Mouse (Mus musculus) stomach, embryonic 14.5 days (tissue): ENCODE data around the gene Timm8a2. TPM values are rescaled to one million over a fixed set of nuclear protein-coding genes. Genes with fewer than 3 reads are reported as not detected.

Experiments
- ATAC-seq: fragments of 200-750 bp; cut with Nextera tagmentation; 2 replicates; pipeline ENCODE4 v1.8.0; 2017; ENCODE audit warnings: low read depth, moderate TSS enrichment; ENCODE audit not compliant: insufficient number of reproducible peaks, insufficient read depth, low FRiP score
- H3K27ac ChIP-seq: fragments of 300-500 bp; sonication (generic); 2 replicates; pipeline ENCODE4 v1.5.1; 2014; ENCODE audit warnings: mild to moderate bottlenecking, low read length, moderate library complexity, mixed read lengths
- H3K27me3 ChIP-seq: fragments of 300-500 bp; sonication (generic); 2 replicates; pipeline ENCODE4 v1.6.1; 2014; ENCODE audit warnings: low read length, control low read depth, mixed read lengths; ENCODE audit not compliant: control insufficient read depth, insufficient read depth
- H3K36me3 ChIP-seq: fragments of 300-500 bp; sonication (generic); 2 replicates; pipeline ENCODE4 v1.6.1; 2014; ENCODE audit warnings: mild to moderate bottlenecking, control low read depth, low read length, moderate library complexity, mixed read lengths; ENCODE audit not compliant: control insufficient read depth, insufficient read depth
- H3K4me1 ChIP-seq: fragments of 300-500 bp; sonication (generic); 2 replicates; pipeline ENCODE4 v1.6.1; 2014; ENCODE audit warnings: low read length, control low read depth, mixed read lengths; ENCODE audit not compliant: control insufficient read depth, insufficient read depth
- H3K4me2 ChIP-seq: fragments of 300-500 bp; sonication (generic); replicated peaks from 2 replicates; pipeline ENCODE4 v1.6.1; 2014; ENCODE audit warnings: low read depth, low read length, control low read depth
- H3K4me3 ChIP-seq: fragments of 300-500 bp; sonication (generic); 2 replicates; pipeline ENCODE4 v1.5.1; 2014; ENCODE audit warnings: low read depth, low read length, control low read depth
- H3K9ac ChIP-seq: fragments of 300-500 bp; sonication (generic); replicated peaks from 2 replicates; pipeline ENCODE4 v1.6.1; 2014; ENCODE audit warnings: low read depth, mild to moderate bottlenecking, control low read depth, low read length, moderate library complexity, mixed read lengths
- H3K9me3 ChIP-seq: fragments of 300-500 bp; sonication (generic); 2 replicates; pipeline ENCODE4 v1.6.1; 2016; ENCODE audit warnings: low read depth, low read length, control low read depth; ENCODE audit not compliant: control insufficient read depth
- WGBS: fragments of 180-500 bp; shearing (Covaris S2); extraction: QIAGEN DNeasy Blood & Tissue Kit; methylation state at CpG from one replicate; pipeline ENCODE4 v1.1.7; 2014; 5-methylcytosine and 5-hydroxymethylcytosine counted together
- polyA plus RNA-seq: library from polyadenylated mRNA; unstranded; fragments of >200 nt; fragmentation: Nextera tagmentation; extraction: Ambion mirVana; gene quantifications from 2 replicates; pipeline ENCODE4 v1.2.1, GENCODE M21; 2014

The Timm8a2 gene
- polyA plus RNA-seq, 1 experiment from 2014 or later = not detected

- no peaks in the 10 kb centered on the region for H3K4me1 ChIP-seq
- no peak overlapping the region for H3K27ac ChIP-seq
- peaks cover 4% of the 10 kb centered on the region; the same call in 1 of the 2 replicates for H3K9me3 ChIP-seq
- 97% methylated on average over 1 of the region's 1 CpGs for WGBS
- no peak overlapping the region for H3K9ac ChIP-seq
- no peaks in the 10 kb centered on the region for H3K27me3 ChIP-seq
- H3K4me3 ChIP-seq = no peak overlapping the region
- no peak overlapping the region for H3K4me2 ChIP-seq
- no peaks in the 10 kb centered on the region for H3K36me3 ChIP-seq
- no peak for ATAC-seq
Observed at GRCm38 (mm10) chr14:122035181-122035580, 707 bp downstream of the Timm8a2 start.

DNA sequence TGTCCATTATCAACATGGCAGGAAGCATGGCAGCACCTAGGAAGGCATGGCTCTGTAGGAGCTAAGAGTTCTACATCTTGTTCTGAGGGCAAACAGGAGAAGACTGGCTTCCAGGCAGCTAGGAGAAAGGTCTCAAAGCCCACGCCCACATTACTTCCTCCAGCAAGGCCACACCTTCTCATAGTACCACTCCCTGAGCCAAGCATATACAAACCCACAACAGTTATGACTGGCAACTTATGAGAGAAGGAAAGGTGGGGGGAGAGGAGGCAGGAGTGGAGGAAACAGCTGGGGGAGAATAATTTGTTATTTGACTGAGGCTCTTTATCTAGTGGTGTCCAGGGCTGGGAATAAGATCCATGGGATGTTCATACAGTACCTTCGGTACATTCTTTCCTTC is 1.4 kb downstream of the Timm8a2 start:
- 91% methylated on average over 2 of the region's 2 CpGs for WGBS
- Histone ChIP-seq H3K9me3 (peaks cover 4% of the 10 kb centered on the region; the same call in 1 of the 2 replicates), H3K27ac (no peak overlapping the region), H3K4me1 (no peaks in the 10 kb centered on the region), H3K36me3 (no peaks in the 10 kb centered on the region), H3K4me3 (no peak overlapping the region), H3K27me3 (no peaks in the 10 kb centered on the region), H3K4me2 (no peak overlapping the region), H3K9ac (no peak overlapping the region)
- ATAC-seq = no peak

- WGBS = 85% methylated on average over 13 of the region's 13 CpGs
- H3K4me1 ChIP-seq = no peaks in the 10 kb centered on the region
- H3K36me3 ChIP-seq = no peaks in the 10 kb centered on the region
- H3K4me2 ChIP-seq = no peak overlapping the region
- H3K9me3 ChIP-seq = peaks cover 4% of the 10 kb centered on the region; the same call in 1 of the 2 replicates
- H3K9ac ChIP-seq = no peak overlapping the region
- no peak for ATAC-seq
- no peak overlapping the region for H3K4me3 ChIP-seq
- no peaks in the 10 kb centered on the region for H3K27me3 ChIP-seq
- no peak overlapping the region for H3K27ac ChIP-seq
Observed at GRCm38 (mm10) chr14:122038874-122039647, 4.6 kb downstream of the Timm8a2 start.

- 90% methylated on average over 3 of the region's 3 CpGs for WGBS
- Histone ChIP-seq H3K4me1 (no peaks in the 10 kb centered on the region), H3K27ac (no peak overlapping the region), H3K4me2 (no peak overlapping the region), H3K9ac (no peak overlapping the region), H3K9me3 (no peaks in the 10 kb centered on the region), H3K36me3 (no peaks in the 10 kb centered on the region), H3K4me3 (no peak overlapping the region), H3K27me3 (no peaks in the 10 kb centered on the region)
- no peak for ATAC-seq
Observed at GRCm38 (mm10) chr14:122041413-122041825, 6.9 kb downstream of the Timm8a2 start.

DNA sequence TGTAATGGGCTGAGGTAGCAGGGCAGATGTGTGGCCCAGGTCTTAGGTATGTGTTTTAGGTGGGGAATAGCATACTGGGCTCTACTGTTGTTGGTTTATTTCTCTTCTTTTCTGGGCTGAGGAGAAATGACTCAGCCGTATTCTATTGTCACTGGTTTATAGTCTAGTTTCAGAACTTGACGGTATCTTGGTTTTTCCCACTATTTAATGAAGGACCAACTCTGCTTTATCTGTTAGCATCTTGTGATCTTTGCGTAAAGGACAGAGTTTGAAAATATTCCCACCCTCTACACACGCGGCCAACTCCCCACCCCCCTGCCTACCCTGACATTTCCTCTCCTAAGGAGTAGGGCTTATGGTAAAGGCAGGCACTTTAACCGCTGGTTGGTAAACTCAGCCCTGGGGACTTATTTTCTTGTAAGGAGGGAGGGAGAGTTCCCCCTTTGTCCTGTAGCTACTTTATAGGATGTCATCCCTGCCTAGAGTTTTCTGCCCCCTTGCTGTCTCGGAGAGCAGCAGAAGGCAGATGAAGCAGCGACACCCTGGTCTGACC is 7.7 kb downstream of the Timm8a2 start:
- Histone ChIP-seq H3K36me3 (no peaks in the 10 kb centered on the region), H3K9ac (no peak overlapping the region), H3K4me1 (no peaks in the 10 kb centered on the region), H3K9me3 (no peaks in the 10 kb centered on the region), H3K27me3 (no peaks in the 10 kb centered on the region), H3K4me3 (no peak overlapping the region), H3K4me2 (no peak overlapping the region), H3K27ac (no peak overlapping the region)
- 71% methylated on average over 8 of the region's 8 CpGs for WGBS
- no peak for ATAC-seq

GRCm38 (mm10) chr14:122047784-122048183 is 13.3 kb downstream of the Timm8a2 start:
- WGBS = 87% methylated on average over 8 of the region's 8 CpGs
- no peaks in the 10 kb centered on the region for H3K36me3 ChIP-seq
- H3K9ac ChIP-seq = no peak overlapping the region
- H3K27ac ChIP-seq = no peak overlapping the region
- no peaks in the 10 kb centered on the region for H3K9me3 ChIP-seq
- no peaks in the 10 kb centered on the region for H3K4me1 ChIP-seq
- H3K27me3 ChIP-seq = no peaks in the 10 kb centered on the region
- no peak for ATAC-seq
- H3K4me2 ChIP-seq = no peak overlapping the region
- no peak overlapping the region for H3K4me3 ChIP-seq

DNA sequence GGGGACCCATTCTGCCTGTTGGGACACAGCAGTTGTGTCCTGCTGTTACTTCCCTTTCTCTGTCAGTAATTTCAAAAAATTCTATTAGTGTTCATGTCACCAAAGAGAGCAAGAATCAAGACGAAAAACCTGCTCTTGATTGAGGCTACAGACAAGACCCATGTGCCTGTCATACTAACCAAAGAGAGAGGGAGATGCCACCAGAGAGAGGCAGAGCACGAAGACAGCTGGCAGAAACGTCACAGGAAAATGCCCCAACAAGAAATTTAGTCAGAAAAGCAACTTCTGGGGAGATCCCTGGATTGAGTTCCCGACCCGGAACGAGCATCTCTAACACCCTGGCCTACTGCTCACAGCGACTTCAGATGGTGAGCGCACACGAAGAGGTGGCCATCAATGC is 14.3 kb downstream of the Timm8a2 start:
- H3K4me1 ChIP-seq = no peaks in the 10 kb centered on the region
- H3K27ac ChIP-seq = no peak overlapping the region
- H3K4me3 ChIP-seq = no peak overlapping the region
- no peak overlapping the region for H3K4me2 ChIP-seq
- no peaks in the 10 kb centered on the region for H3K27me3 ChIP-seq
- H3K9me3 ChIP-seq = no peaks in the 10 kb centered on the region
- H3K36me3 ChIP-seq = no peaks in the 10 kb centered on the region
- no peak for ATAC-seq
- WGBS = 90% methylated on average over 9 of the region's 9 CpGs
- H3K9ac ChIP-seq = no peak overlapping the region

- ATAC-seq = no peak
Observed at GRCm38 (mm10) chr14:122052896-122053635, 18.6 kb downstream of the Timm8a2 start.

More at GRCm38 (mm10) chr14:122052896-122053635, 18.6 kb downstream of the Timm8a2 start:
- Histone ChIP-seq H3K27me3 (no peaks in the 10 kb centered on the region), H3K4me1 (no peaks in the 10 kb centered on the region), H3K9me3 (no peaks in the 10 kb centered on the region), H3K4me3 (no peak overlapping the region), H3K9ac (no peak overlapping the region), H3K4me2 (no peak overlapping the region), H3K36me3 (no peaks in the 10 kb centered on the region), H3K27ac (no peak overlapping the region)
- WGBS = 78% methylated on average over 9 of the region's 9 CpGs
